Mouse (Mus musculus): ENCODE measurements around the gene Foxo1.

Foxo1 gene

DNA sequence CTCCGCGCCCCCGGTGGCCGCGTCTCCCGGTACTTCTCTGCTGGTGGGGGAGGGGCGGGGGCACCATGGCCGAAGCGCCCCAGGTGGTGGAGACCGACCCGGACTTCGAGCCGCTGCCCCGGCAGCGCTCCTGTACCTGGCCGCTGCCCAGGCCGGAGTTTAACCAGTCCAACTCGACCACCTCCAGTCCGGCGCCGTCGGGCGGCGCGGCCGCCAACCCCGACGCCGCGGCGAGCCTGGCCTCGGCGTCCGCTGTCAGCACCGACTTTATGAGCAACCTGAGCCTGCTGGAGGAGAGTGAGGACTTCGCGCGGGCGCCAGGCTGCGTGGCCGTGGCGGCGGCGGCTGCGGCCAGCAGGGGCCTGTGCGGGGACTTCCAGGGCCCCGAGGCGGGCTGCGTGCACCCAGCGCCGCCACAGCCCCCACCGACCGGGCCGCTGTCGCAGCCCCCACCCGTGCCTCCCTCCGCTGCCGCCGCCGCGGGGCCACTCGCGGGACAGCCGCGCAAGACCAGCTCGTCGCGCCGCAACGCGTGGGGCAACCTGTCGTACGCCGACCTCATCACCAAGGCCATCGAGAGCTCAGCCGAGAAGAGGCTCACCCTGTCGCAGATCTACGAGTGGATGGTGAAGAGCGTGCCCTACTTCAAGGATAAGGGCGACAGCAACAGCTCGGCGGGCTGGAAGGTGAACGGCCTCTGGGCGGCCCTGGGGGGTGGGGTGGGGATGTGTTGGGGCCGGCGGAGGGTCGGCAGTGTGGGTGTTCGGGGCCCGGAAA, 789 bp downstream of the Foxo1 start:
- no peak for DNase-seq (ENCODE audit: low spot score)

DNA sequence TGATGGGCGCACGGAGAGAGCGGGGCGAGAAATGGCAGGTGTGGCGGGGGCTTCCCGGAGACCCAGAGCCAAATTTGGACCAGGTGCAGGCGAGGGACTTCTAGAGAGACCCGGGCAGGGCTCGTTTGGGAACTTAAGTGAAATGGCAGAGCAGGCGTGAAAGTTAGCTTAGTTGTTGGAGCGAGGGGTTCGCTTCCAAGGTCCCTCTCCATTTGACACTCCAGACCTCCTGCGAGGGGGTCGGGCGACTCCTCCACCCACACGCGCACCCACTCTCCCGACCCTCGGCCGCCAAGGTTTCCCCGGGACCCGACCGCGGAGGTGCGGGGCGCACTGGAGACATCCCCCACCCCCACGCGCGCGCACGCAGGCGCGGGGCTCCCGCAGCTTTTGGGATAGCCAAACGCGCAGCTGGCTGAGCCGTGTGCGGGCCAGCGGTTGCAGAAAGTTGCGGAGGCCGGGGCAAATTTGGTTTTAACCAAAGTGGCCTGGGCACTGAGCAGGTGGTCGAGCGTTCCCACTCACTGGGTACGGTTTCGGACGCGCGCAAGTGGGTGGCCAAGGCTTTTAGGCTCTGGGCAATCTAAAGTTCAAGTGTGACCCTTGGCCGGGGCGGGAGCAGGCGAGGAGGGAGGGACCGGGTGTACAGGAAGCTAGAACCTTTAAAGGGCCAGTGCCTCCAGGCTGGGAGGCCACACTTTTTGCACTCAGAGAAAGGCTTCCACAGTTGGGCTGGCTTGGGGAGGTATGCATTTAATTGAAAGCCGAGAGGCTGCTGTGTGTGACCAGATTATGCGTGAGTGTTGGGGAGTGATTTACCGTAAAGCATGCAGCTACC, 1.6 kb downstream of the Foxo1 start:
- peak; percentile 85 for DNase-seq (ENCODE audit: low spot score)

DNA sequence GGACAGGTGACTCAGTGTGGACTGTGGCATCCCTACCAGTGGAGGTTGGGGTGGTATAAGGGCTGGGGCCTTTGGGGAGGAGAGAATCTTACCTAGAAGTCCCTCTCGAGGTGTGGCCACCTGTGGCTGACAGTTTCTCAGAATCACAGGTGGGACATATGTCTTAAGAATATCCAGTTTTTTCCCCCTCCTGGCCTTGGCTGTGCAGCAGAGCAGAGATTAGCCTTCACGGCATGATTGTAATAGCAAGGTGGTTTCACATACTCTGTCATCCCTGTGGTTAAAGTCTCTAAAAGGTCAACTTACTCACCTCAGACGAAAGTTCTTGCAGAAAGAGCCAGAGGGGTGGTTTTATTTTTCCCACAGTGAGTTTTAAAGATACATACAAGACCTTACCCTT, 2.4 kb downstream of the Foxo1 start:
- DNase-seq (ENCODE audit: low spot score): no peak

DNA sequence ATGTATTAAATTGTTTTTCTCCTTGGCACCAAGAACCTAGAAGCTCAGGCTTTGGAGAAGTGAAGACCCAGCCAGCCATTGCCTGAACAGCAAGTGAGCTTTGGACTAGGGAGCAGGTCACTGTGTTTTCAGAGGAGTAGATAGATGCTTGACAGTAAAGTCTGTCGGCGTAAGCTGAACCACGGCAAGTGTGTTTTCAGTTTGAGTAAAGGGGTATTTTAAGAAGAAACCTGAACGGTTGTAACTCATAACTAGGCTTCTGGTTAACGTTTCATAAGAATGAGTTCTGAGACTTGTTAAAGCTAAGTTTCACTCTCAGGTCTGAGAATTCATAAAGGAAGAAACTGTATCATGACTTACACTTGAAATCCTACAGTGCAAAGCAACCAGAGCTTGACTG, 3.2 kb downstream of the Foxo1 start:
- DNase-seq (ENCODE audit: low spot score): no peak

DNA sequence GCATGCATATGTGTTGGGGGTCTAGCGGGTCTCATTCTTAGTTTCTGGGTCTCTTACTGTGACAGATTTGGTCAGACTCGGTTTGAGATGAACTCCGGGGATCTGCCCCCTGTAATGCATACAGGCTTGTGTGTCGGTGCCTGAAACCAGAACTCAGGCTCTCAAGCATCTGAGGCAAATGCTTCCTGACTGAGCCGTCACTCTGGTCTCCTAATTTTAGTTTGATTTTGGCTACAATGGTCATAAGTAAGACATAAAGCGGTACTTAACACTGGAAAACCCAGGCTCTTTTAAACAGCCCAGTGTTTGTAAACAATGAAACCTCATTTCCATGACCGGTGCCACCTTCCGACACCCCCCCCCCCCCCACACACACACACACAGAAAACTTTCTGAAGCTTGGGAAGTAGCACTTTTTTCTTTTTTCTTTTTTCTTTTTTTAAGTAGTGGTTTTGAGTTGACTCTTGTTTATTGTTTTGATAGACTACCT, 4.3 kb downstream of the Foxo1 start:
- no peak for DNase-seq (ENCODE audit: low spot score)

DNA sequence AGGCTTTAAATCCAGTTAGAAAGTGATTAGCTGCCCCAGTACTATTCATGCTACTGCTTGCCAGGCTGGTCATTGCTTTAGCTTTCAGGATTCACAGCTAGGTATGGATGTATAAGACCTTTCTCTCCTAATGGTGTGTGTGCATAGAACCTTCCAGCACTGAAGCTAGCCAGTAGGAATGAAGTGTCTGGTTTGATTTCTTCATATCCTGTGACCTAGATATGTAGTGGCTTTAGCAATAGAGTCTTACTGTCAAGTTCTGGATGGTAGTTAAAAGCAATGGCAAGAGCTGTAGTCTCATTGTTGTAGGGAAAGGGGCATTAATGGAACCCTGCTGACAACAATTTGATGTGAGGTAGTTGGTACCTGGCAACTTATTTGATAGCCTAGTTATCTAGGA, 6.3 kb downstream of the Foxo1 start:
- no peak for DNase-seq (ENCODE audit: low spot score)

DNA sequence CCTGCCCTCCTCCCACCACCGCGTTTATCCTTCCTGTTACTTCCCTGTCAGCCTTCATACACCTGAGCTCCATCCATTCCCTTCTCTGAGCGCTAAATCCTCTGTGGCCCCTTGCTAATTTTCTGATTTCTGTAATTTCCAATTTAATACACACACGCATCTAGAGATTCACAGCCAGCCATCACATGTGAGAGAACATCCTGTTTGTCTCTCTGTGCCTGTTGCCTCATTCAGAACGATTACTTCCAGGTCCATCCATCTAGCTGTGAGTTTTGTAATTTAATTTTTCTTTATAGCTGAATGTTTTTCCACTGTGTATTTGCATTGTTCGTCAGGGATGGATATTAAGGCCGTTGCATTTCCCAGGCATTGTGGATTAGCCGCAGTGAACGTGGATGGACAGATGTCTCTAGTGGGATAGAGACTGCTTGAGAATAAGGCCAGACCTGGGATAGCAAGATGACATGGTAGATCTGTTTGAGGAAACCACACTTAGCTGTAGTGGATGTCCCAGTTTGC, 7.0 kb downstream of the Foxo1 start:
- DNase-seq (ENCODE audit: low spot score): no peak

DNA sequence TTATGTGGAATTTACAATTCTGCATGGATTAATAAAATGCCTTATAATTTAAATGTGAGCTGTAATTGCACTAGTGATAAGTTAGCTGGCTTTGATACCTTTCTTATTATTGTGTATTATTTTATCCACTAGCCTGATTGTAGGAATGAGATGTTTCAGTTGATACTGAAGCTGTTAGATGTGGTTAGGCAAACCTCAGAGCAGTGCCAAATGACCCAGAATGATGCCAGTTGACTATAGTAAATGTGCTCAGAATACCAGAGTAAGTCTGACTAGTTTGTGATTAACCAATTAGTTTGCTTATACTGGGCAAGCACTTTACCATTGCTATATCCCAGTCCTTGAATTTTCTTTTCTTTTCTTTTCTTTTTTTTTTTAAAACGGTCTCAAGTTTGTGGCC, 12.5 kb downstream of the Foxo1 start:
- DNase-seq (ENCODE audit: low spot score): no peak

DNA sequence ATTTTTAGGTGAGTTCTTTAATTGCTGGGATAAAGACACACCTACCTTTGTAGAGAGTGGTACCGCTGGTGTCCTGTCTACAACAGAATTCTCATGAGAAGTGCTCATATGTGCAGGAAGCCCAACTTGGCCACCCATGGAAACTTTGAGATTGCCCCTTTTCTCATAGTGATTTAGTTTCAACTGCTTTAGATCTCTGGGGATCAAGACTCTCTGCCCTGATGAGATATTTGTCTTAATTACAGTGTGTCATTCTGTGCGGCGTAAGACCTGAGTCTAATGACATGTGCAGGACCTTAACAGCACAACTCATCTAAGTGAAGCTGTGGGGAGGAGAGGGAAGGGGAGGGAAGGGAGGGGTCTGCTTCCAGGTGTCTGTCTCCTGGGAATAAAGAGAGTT, 13.7 kb downstream of the Foxo1 start:
- DNase-seq (ENCODE audit: low spot score): no peak

DNA sequence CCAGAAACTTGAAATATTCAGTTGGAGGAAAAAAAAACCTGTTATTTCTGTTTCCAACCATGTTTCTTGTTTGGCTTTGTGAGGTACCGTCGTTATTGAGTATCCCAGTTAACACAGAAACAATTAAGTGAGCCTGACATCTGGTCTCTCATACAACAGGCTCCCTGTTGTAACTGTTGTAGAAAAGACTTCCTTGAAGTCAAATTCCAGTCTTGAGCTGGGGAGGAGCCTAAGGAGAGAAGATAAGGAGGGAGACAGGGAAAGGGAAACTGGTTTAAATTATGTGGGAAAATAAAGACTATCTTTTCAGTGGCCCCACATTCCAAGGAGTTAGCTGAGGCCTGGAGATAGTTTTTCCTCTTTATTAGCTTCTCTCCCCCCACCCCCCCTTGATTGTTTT, 14.2 kb downstream of the Foxo1 start:
- no peak for DNase-seq (ENCODE audit: low spot score)

DNA sequence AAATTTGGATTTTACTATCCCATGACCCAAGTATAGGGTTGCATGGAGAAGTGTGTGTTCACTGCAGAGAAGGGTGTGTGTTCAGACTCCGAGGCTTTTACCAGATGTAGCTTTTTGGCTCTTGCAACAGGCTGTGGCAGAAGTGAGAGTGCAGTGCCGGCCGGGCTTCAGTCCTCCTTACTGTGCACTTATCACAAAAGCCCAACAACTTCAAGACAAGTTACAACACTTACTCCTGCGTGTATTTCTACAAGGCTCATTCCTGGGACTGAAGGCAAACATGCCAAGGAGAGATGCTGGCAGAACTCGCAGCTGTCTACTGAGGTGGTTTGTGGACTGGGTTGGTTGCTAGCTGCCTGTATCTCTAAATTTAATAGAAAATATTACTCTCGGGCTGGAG, 15.4 kb downstream of the Foxo1 start:
- no peak for DNase-seq (ENCODE audit: low spot score)

DNA sequence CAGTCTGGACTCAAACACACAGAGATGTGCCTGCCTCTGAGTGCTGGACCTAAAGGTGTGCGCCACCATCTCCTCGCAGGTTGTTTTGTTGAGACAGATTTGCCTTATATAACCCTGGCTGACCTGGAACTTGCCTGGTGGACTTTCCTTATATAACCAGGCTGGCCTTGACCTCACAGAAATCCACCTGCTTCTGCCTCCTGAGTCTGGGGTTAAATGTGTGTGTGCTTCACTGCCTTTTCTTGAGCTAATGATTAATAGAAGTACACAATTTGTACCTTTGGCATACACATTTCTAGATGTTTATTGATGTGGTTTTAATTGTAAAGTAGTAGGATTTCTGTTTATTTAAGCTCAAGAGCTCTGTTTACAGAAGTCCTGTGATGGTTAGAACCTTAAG, 22.7 kb downstream of the Foxo1 start:
- DNase-seq (ENCODE audit: low spot score): peak; percentile 50

DNA sequence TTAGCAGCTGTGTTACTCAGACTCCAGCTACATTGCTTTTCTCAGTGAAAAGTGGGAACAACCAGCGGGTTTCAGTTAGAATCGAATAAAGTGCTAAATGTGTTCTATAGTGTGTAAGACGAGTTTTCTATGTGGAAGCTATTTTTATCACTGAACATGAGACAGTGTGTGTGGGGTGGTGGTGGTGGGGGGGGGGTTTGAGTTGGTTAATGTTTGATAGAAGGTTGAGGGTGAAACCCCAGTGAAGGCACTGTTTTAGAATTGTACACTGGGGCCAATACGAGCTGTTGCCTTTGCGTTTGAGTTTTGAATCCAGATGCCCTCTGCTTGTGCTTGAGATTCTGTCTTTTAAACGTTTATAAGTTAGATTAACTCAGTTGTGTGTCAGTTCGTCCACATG, 24.4 kb downstream of the Foxo1 start:
- no peak for DNase-seq (ENCODE audit: low spot score)

DNA sequence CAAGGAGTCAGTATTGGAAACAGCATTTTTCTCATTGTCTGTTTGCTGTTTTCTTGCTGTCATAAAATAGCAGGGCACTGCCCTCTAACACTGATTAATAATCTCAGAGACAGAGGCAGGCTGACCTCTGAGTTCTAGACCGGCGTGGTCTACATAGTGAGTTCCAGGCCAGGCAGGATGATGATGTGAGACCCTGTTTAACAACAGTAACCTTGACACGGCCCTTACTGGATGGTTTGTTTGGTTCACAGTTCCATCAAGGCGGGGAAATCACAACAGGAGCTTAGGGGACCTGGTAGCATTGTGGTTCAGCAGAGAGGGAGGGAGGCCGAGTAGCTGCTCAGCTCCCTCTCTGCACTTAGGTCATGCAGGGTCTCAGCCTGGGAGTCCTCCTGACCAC, 25.8 kb downstream of the Foxo1 start:
- no peak for DNase-seq (ENCODE audit: low spot score)

DNA sequence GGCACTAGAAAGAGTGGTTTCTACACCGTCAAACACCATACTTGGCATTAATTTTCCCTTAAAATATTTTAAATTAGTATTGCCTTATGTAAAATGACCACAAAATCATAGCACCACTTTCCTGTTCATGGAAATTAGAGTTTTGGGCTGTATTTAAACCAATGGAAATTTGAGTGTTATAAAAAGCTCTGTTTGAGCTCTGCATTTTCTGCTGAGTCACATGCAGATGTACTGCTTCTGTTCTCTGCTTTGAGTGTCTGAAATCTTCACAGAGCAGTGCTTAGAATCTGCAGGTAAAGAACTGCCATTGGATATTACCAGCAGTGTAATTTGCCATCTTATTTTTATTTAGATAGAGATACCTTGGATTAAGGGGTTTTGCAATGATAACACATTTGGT, 27.6 kb downstream of the Foxo1 start:
- no peak for DNase-seq (ENCODE audit: low spot score)

DNA sequence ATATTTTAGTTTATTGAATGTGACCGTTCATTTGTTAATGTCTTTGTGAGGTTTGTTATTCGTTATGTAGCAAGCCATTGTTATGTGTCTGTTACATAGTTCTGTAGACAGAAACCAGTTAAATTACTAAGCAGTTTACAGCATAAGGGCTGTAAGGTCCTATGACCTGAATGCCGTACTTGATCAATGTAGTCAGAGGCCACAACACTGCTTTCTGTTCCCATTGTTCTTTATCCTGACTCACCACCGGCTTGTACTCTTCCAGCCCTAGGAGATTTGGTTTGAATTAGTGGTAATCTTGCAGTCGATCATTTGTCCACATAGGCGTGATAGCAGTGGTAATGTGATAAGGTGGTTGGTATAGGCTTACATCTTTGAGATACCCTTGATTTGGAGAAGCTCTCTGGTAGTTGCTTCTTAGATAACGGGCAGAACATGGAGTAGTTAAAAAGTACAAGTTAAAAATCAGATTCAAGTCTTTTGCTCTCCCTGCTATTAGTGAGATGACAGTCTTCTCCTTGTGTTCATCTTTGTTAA, 28.2 kb downstream of the Foxo1 start:
- DNase-seq (ENCODE audit: low spot score): no peak

DNA sequence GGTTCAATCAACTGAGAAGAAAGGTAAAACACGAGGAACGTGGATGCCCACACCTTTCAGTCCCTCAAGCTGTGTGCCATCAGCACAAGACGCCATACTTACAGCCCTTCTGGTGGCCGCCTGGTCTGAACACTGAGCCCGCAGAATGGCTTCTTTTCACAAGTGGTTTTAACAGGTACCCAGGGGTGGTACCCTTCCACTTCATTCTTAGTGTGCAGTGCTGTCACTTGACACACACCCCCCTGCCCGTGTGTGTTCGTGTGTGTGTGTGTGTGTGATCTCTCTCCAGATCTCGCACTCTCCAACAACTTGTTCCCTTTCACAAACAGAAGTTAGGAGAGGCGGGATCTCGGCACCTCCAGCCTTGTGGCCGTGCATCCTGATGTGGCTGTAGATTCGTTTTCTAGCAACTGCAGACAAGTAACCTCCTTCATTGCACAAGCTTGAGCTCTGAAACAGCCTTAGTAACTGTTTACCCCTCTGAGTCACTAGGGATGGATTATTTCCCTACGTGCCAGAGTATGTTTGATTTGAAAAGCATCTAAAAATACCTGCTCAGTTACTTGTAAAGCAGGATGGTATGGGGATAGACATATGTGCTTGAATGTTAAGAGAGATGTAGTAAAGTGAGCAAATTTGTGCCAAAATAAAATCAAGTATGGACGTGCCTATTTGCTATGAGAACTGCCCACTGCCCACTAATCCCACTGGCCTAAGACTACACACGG, 29.3 kb downstream of the Foxo1 start:
- DNase-seq (ENCODE audit: low spot score): no peak

DNA sequence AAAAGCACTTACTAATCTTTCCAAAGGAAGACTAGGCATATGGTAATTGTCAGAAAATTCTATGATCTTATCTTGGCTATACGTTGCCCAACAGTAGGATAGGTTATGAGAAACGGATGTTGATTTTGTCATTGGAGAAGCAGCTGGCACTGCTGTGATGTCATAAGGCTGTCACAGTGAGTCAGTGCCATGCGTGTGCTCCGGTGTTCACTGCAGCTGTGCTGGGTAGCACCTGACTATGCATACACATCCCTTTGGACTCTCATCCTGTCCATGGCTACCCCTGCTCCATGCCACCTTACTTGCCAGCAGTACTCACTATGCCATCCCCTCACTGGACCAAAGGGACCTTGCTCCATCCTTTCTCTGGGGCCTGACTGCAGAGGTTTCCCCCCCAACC, 30.5 kb downstream of the Foxo1 start:
- DNase-seq (ENCODE audit: low spot score): no peak

DNA sequence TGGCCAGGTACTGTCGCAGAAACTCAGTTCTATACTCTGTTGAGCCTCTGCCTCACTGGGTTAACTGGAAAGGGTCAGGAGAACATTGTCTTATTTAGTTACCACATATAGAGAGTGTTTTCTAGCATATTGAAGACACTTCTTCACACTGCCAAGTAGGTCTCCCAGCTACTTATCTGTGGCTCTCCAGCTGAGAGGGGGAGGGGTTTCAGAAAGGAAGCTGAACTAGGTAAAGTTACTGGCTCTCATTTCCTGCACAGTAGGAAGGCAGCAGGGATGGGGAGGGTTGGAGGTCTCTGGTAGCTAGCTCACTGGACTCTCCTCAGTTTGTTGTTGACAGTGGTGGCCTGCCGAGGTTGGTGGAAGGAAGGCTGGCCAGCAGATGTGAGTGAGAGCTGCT, 31.2 kb downstream of the Foxo1 start:
- DNase-seq (ENCODE audit: low spot score): no peak

DNA sequence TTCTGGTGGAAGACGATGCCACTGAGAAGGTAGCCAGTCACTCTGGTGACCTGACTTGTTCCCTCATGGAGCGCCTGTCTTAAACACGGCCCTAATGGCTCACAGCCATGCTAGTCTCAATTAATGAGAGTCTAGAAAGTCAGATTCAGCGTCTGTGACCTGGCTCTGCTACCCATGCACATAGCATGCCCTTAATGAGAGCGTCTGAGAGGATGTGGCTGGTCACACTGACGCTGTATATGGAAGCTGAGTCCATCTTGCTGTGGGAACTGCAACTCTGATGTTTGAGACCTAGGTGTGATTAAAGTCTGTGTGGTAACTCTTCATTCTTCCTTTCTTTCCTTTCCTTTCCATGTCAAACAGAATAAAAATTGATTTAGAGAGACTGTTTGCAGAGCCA, 32.4 kb downstream of the Foxo1 start:
- DNase-seq (ENCODE audit: low spot score): no peak

DNA sequence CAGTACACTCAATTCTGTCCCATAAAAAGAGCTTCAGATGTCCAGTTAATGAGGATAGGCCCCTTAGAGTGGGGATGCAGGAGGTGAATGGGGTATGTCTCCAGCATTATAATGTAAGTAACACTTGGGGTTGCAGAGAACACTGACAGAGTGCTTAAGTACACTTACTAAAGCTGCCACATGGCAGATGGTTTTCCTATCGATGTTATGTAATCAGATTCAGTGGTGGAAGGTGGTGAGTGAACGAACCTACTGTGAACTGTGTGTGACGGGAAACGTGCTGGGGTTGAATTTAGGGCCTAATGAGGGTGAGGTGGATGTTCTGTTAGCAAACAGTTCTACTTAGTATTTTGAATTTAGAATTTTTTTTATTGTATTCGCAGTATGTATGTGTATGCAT, 35.2 kb downstream of the Foxo1 start:
- no peak for DNase-seq (ENCODE audit: low spot score)

DNA sequence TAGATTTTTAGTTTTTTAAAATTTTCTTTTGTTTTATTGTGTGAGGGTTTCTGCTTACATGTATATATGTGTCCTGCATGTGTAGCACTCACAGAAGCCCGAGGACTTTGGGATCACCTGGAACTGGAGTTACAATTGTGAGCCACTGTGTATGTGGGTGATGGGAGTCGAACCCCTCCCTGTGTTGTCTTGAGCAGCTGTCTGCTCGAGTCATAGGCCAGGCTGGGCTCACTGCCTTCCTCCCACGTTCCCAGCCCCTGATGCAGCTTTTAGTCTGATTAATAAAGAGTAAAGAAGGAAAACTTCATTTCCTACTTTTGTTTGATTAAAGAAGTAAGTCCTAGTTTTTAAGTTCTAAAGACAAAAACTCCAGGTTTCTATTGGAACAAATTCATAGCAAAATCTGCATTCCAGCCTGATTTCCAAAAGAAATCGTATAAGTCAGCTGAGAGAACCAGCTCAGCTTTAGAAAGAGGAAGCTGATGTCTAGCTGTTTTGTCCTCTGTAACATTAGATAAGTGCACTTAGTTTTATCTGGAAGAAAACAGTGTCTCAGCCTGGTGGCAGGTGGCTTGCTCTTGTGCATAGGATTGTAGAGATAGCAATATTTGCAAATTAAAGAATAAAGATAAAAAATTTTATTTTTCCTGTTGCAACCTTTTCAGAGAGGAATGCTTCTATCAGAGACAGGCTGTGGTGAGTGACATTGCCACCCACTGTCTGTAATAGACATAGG, 40.6 kb downstream of the Foxo1 start:
- DNase-seq (ENCODE audit: low spot score): no peak
